ENCODE assay signal across 8 mouse cellular contexts in genomic region chr1:192444658-192445447, GRCm38 (mm10).
DNase-seq lines count a peak whose midpoint lies in the region.

No protein-coding gene starts in this region.

- DNase-seq in adrenal gland, postnatal 10 days: peak; percentile 18
- no peak for DNase-seq in adrenal gland, adult 18-20 months (ENCODE audit: low spot score in 2 of 2)
- peak; percentile 93 for DNase-seq in cerebellum, adult 8-10 months
- peak; percentile 48 to 60 for DNase-seq in frontal cortex, postnatal 10 days (ENCODE audit: low spot score in 2 of 2)
- peak; percentile 65 for DNase-seq in kidney, adult 18-20 months
- peak; percentile 66 to 76 for DNase-seq in left cerebral cortex, postnatal 14 days (ENCODE audit: low spot score in 2 of 2)
- DNase-seq in ovary, postnatal 10 days (ENCODE audit: low spot score): peak; percentile 16
- no peak for DNase-seq in spleen, adult 12 weeks (ENCODE audit: low spot score)

- intact Hi-C loops in left cerebral cortex, postnatal 14 days (cut with DNase I): loop anchor here (5.0 kb wide), 1 partner anchor 142 kb away; no protein-coding TSS in a partner anchor

Comparison
In these comparisons a context has a peak if more than half of its experiments do, and no peak if none do; other contexts are left out.
1. DNase-seq: peak in adrenal gland, postnatal 10 days (single experiment), cerebellum, adult 8-10 months (single experiment), frontal cortex, postnatal 10 days (2 of 2), kidney, adult 18-20 months (single experiment), left cerebral cortex, postnatal 14 days (2 of 2) and ovary, postnatal 10 days (single experiment); none in adrenal gland, adult 18-20 months (0 of 2) and spleen, adult 12 weeks (single experiment).